Mouse (Mus musculus): ENCODE measurements around the gene Pyurf. TPM values are rescaled to one million over a fixed set of nuclear protein-coding genes. Genes with fewer than 3 reads are reported as not detected.

Gene Pyurf
- polyA plus RNA-seq, 1 experiment from 2014 or later: 7.7 TPM

GRCm38 (mm10) chr6:57647256-57647655 lies 44.6 kb downstream of the Pyurf start:
- no peak overlapping the region for H3K4me3 ChIP-seq (replicated peaks)
- no peak overlapping the region for H3K9ac ChIP-seq
- no peak for ATAC-seq (ENCODE audit: low read depth)
- H3K4me1 ChIP-seq (replicated peaks): no peaks in the 10 kb centered on the region
- WGBS (ENCODE audit: insufficient replicate concordance): 38% methylated on average over 1 of the region's 1 CpGs
- no peaks in the 10 kb centered on the region for H3K9me3 ChIP-seq (replicated peaks)
- H3K4me2 ChIP-seq: no peak overlapping the region
- no peaks in the 10 kb centered on the region for H3K27me3 ChIP-seq
- no peaks in the 10 kb centered on the region for H3K36me3 ChIP-seq
- DNase-seq: no peak
- H3K27ac ChIP-seq: no peak overlapping the region

- ATAC-seq (ENCODE audit: low read depth) (no peak), DNase-seq (no peak)
- Histone ChIP-seq H3K4me2 (no peak overlapping the region), H3K4me3 (replicated peaks) (no peak overlapping the region), H3K27me3 (no peaks in the 10 kb centered on the region), H3K27ac (no peak overlapping the region), H3K4me1 (replicated peaks) (peaks cover 3% of the 10 kb centered on the region; the same call in 1 of the 2 replicates), H3K9ac (no peak overlapping the region), H3K9me3 (replicated peaks) (no peaks in the 10 kb centered on the region), H3K36me3 (no peaks in the 10 kb centered on the region)
- WGBS (ENCODE audit: insufficient replicate concordance): 55% methylated on average over 4 of the region's 4 CpGs
Observed at GRCm38 (mm10) chr6:57641789-57642188, 50.1 kb downstream of the Pyurf start.

GRCm38 (mm10) chr6:57639531-57639930 lies 52.3 kb downstream of the Pyurf start:
- H3K4me3 ChIP-seq (replicated peaks): no peak overlapping the region
- H3K27ac ChIP-seq: no peak overlapping the region
- 49% methylated on average over 1 of the region's 1 CpGs for WGBS (ENCODE audit: insufficient replicate concordance)
- no peak overlapping the region for H3K4me2 ChIP-seq
- ATAC-seq (ENCODE audit: low read depth) (no peak), DNase-seq (no peak)
- H3K36me3 ChIP-seq: no peaks in the 10 kb centered on the region
- H3K4me1 ChIP-seq (replicated peaks): peaks cover 3% of the 10 kb centered on the region; the same call in 1 of the 2 replicates
- H3K9me3 ChIP-seq (replicated peaks): no peaks in the 10 kb centered on the region
- no peaks in the 10 kb centered on the region for H3K27me3 ChIP-seq
- H3K9ac ChIP-seq: no peak overlapping the region

Other genes with a start within 250 kb of the Pyurf start
- gene Ppm1k, start 156.6 kb downstream of the Pyurf start, polyA plus RNA-seq (2015; fragmentation: Nextera tagmentation; extraction: Ambion mirVana): 2.5 and 2.7 TPM in 2 replicates
- 3.1 and 4.9 TPM in 2 replicates for gene Herc6, start 111.1 kb downstream of the Pyurf start, polyA plus RNA-seq (2015; fragmentation: Nextera tagmentation; extraction: Ambion mirVana)
- gene Lancl2, start 10.5 kb upstream of the Pyurf start, polyA plus RNA-seq (2015; fragmentation: Nextera tagmentation; extraction: Ambion mirVana): 14.5 and 18.6 TPM in 2 replicates
- gene Vopp1, start 133.1 kb upstream of the Pyurf start, polyA plus RNA-seq (2015; fragmentation: Nextera tagmentation; extraction: Ambion mirVana): 43.7 and 50.6 TPM in 2 replicates
- not detected in 2 replicates for gene Vmn1r21, start 158.3 kb upstream of the Pyurf start, polyA plus RNA-seq (2015; fragmentation: Nextera tagmentation; extraction: Ambion mirVana)
- gene Vmn1r22, start 215.9 kb upstream of the Pyurf start, polyA plus RNA-seq (2015; fragmentation: Nextera tagmentation; extraction: Ambion mirVana): not detected in 2 replicates
- gene Vmn1r23, start 234.8 kb upstream of the Pyurf start, polyA plus RNA-seq (2015; fragmentation: Nextera tagmentation; extraction: Ambion mirVana): not detected in 2 replicates

Data from liver, embryonic 13.5 days (tissue).